Mouse (Mus musculus) intestine, embryonic 14.5 days (tissue): Measurements from ENCODE around the gene Sema4a. TPM values are rescaled to one million over a fixed set of nuclear protein-coding genes. Genes with fewer than 3 reads are reported as not detected.
A peak's percentile ranks its signal among the peaks of the same experiment; 100 is the strongest.

Experiments used
- ATAC-seq: fragments of 200-750 bp; cut with Nextera tagmentation; replicated peaks from 2 replicates; pipeline ENCODE4 v1.8.0; 2017; ENCODE audit warnings: low read depth, moderate number of reproducible peaks, moderate TSS enrichment, moderate library complexity; ENCODE audit not compliant: low FRiP score, low TSS enrichment
- DNase-seq: peaks from one replicate; pipeline ENCODE4 v3.0.0-alpha.2; 2018; ENCODE audit warnings: low spot score
- H3K27ac ChIP-seq: fragments of 300-500 bp; sonication (generic); 2 replicates; pipeline ENCODE4 v1.5.1; 2014; ENCODE audit warnings: low read depth, mild to moderate bottlenecking, control low read depth
- H3K27me3 ChIP-seq: fragments of 300-500 bp; sonication (generic); replicated peaks from 2 replicates; pipeline ENCODE4 v1.6.1; 2014; ENCODE audit warnings: low read length, control low read depth; ENCODE audit not compliant: control insufficient read depth, insufficient read depth
- H3K36me3 ChIP-seq: fragments of 300-500 bp; sonication (generic); 2 replicates; pipeline ENCODE4 v1.6.1; 2014; ENCODE audit warnings: low read length, control low read depth; ENCODE audit not compliant: control insufficient read depth, insufficient read depth
- H3K4me1 ChIP-seq: fragments of 300-500 bp; sonication (generic); replicated peaks from 2 replicates; pipeline ENCODE4 v1.6.1; 2014; ENCODE audit warnings: low read length, control low read depth, mixed read lengths; ENCODE audit not compliant: control insufficient read depth, insufficient read depth
- H3K4me2 ChIP-seq: fragments of 300-500 bp; sonication (generic); 2 replicates; pipeline ENCODE4 v1.6.1; 2014; ENCODE audit warnings: low read length
- H3K4me3 ChIP-seq: fragments of 300-500 bp; sonication (generic); 2 replicates; pipeline ENCODE4 v1.5.1; 2014; ENCODE audit warnings: low read depth, low read length, control low read depth, mixed read lengths
- H3K9ac ChIP-seq: fragments of 300-500 bp; sonication (generic); 2 replicates; pipeline ENCODE4 v1.6.1; 2014; ENCODE audit warnings: mild to moderate bottlenecking, low read length
- H3K9me3 ChIP-seq: fragments of 300-500 bp; sonication (generic); 2 replicates; pipeline ENCODE4 v1.6.1; 2016; ENCODE audit warnings: low read length, control low read depth; ENCODE audit not compliant: control insufficient read depth
- WGBS: fragments of 180-500 bp; shearing (Covaris S2); extraction: QIAGEN DNeasy Blood & Tissue Kit; methylation state at CpG from one replicate; pipeline ENCODE4 v1.1.7; 2014; 5-methylcytosine and 5-hydroxymethylcytosine counted together
- polyA plus RNA-seq: library from polyadenylated mRNA; unstranded; fragments of >200 nt; fragmentation: Nextera tagmentation; extraction: Ambion mirVana; gene quantifications from 2 replicates; pipeline ENCODE4 v1.2.1, GENCODE M21; 2014

Gene Sema4a
- polyA plus RNA-seq, 1 experiment from 2014 or later, result 13.3 TPM

DNA sequence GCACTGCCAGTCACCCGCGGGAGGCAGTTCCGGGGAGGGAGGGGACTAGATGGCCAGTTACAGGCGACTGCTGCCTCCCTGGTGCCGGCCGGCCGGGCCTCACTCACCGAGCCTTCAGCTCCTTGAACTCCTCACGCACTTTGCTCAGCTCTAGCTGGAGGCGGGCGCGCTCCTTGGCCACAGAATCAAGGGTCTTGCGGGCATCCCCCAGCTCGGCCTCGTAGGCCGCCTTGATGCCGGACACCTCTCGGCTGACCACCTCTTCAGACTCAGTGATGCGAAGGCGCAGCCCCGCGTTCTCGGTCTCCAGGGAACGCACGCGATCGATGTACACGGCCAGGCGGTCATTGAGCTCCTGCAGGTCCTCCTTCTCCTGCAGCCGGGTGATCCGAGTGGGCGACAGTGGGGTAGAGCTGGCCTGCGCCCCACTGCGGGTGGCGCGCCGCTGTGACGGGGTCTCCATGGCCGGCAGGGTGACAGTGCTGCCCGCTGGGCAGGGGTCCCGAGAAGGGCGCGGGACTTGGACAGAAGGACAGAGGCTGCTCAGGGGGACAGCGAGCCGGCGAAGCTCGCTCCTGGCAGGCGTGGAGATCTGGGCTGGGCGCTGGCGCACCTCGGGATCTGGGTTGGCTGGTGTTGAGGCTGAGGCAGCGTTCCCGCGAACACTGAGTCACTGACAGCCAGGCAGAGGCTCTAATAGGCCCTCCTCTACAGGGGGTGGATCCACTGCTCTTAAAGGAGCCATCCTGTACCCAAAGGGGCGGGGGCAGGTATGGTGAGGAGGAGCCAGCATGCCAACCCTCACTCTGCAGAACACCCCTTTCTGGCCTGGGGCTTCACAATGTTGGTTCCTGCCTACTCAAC is 41.9 kb upstream of the Sema4a start:
- DNase-seq (peak; percentile 85), ATAC-seq (peak; percentile 87)
- under 1% methylated on average over 55 of the region's 55 CpGs for WGBS
- Histone ChIP-seq H3K9me3 (no peaks in the 10 kb centered on the region), H3K4me2 (peak overlapping the region; percentile 97), H3K36me3 (no peaks in the 10 kb centered on the region), H3K27me3 (no peaks in the 10 kb centered on the region), H3K9ac (peak overlapping the region; percentile 76), H3K27ac (peak overlapping the region; percentile 62), H3K4me1 (peaks cover 21% of the 10 kb centered on the region), H3K4me3 (peak overlapping the region; percentile 70)

DNA sequence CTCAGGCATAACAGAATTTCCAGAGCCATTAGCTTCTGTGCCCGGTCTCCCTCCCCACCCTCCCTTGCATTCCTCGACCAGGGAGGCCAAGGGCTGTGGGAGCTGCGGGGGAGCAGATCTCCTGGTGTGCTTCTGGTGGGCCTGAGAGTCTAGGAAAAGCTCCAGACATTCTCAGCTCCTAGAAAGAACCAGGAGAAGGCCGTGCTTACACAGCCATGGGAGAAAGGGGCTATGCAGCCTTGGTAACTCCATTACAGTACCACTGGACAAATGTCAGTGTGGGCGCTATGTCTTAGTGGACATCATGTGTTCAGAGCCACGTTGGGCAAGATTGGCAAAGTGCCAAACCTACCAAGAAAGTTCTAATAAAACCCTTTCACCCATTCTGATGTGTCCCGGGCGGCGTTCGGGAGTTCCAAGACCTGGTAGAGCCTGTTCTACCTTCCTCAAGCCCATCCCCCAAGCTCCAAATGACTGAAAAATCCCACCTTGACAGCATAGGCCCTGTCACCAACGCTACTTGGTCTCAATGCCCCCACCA is 41.1 kb upstream of the Sema4a start:
- H3K9ac ChIP-seq, result peak overlapping the region; percentile 76
- WGBS, result 23% methylated on average over 11 of the region's 11 CpGs
- no peaks in the 10 kb centered on the region for H3K27me3 ChIP-seq
- DNase-seq (peak; percentile 65), ATAC-seq (no peak)
- H3K9me3 ChIP-seq, result no peaks in the 10 kb centered on the region
- H3K36me3 ChIP-seq, result no peaks in the 10 kb centered on the region
- peak overlapping the region; percentile 70 for H3K4me3 ChIP-seq
- peak overlapping the region; percentile 97 for H3K4me2 ChIP-seq
- peak overlapping the region; percentile 62 for H3K27ac ChIP-seq
- peaks cover 21% of the 10 kb centered on the region for H3K4me1 ChIP-seq

DNA sequence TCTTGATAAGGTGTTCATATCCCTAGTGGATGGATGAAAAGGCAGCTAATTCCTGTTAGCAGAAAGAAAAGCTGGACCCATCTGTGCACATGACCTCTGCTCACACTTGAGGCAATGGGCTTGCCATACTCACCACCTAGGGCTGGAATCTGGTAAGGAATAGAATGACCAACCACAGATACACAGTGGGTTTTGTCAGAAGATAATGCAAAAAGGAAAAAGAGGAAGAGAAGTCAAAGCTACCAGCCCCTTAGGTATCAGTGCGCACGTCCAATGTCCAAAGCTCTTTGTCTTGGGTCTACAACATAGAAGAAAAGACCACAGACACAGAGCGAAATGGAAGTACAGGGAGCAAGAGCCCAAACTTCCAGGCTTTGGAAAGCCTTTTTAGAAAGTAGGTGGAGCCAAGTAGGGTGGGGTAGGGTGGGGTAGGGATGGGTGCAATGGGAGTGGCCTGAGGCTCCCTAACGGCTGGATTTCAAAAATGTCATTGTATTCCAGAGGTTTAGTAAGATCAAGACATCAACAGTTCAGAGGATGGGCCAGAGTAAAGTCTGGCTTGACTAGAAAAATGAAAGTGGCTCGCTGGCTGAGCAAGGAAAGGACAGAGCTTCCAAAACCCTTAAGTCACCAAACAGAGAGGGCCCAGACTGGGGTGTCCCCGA is 40.5 kb upstream of the Sema4a start:
- 51% methylated on average over 6 of the region's 6 CpGs for WGBS
- H3K9ac ChIP-seq, result peak overlapping the region; percentile 76
- H3K4me1 ChIP-seq, result peaks cover 21% of the 10 kb centered on the region
- no peaks in the 10 kb centered on the region for H3K27me3 ChIP-seq
- no peaks in the 10 kb centered on the region for H3K9me3 ChIP-seq
- H3K36me3 ChIP-seq, result no peaks in the 10 kb centered on the region
- ATAC-seq (no peak), DNase-seq (no peak)
- H3K4me2 ChIP-seq, result peak overlapping the region; percentile 97
- H3K27ac ChIP-seq, result peak overlapping the region; percentile 62
- peak overlapping the region; percentile 70 for H3K4me3 ChIP-seq

DNA sequence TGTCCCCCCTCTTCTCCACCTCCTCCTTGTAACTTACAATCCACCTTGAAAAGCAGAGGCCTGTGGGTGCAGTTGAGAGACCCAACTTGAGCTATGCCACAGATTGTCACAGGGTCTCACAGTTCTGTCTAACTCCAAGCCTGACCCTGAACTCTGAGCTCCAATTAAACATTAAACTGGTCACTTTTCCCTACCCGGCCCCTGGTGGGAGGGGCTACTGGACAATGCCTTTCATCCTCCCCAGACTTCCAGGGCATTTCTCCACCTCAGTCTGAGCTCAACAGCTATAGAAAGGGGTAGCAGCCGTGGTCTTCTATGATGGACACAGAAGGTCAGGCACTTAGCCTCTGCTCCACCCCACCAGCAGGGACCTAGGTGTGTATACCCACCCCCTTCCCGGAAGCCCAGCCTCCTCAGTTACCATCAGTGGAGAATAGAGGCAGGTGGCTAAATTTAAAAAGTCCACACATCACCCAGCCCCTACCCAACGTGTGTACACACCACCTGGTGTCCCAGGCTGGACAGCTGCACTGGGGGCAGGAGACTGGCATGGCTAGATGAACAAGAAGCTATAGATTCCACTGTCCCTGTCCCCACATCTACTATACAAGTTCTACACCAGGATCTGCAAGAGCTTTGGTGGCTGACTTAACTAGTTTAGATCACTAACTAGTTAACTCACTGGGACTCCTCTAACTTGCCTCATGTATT is 39.8 kb upstream of the Sema4a start:
- Histone ChIP-seq H3K36me3 (no peaks in the 10 kb centered on the region), H3K27ac (no peak overlapping the region), H3K9ac (no peak overlapping the region), H3K27me3 (no peaks in the 10 kb centered on the region), H3K9me3 (no peaks in the 10 kb centered on the region), H3K4me2 (peak overlapping the region; percentile 97), H3K4me3 (0 out of 2 replicates have a peak overlapping the region, but pooled peaks have one; percentile 70), H3K4me1 (peaks cover 21% of the 10 kb centered on the region)
- DNase-seq, result no peak
- ATAC-seq, result no peak
- WGBS, result 52% methylated on average over 4 of the region's 4 CpGs

DNA sequence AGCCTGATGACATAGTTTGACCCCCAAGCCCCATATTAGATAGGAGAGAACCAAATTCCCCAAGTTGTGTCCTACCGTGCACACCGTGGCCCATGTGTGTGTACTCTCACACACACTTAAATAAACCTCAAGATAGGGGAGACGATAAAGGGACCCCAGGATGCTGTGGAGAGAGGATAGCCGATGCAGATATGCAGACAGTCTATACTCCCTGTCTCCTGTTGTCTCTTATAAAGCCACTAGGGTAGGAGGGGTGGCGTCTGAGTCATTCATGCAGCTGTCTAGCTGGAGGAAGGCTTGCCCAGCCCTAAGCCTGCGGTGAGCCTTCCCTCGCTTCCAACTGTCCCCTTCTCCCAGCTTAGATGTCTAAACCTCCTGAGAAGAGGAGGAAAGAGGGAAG is 39.1 kb upstream of the Sema4a start:
- Histone ChIP-seq H3K4me2 (no peak overlapping the region), H3K36me3 (no peaks in the 10 kb centered on the region), H3K27me3 (no peaks in the 10 kb centered on the region), H3K4me1 (peaks cover 28% of the 10 kb centered on the region), H3K9ac (no peak overlapping the region), H3K4me3 (no peak overlapping the region), H3K27ac (no peak overlapping the region), H3K9me3 (no peaks in the 10 kb centered on the region)
- ATAC-seq, result no peak
- no peak for DNase-seq
- WGBS, result 84% methylated on average over 7 of the region's 7 CpGs

DNA sequence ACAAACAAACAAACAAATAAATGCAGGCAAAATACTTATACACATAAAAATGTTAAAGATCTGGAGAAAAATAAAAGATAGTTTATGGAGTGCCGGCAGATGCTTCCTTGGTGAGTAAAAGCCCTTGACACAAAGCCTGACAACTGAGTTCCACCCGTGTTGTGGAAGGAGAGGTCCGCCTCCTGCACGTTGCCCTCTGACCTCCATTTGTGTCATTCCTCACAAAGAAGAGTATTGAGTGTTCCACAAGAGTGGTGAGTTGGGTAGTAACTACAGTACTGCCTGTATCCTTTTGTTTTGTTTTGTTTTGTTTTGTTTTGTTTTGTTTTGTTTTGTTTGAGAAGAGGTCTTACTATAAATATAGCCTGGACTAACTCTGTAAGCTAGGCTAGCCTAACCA is 38.6 kb upstream of the Sema4a start:
- no peak overlapping the region for H3K4me2 ChIP-seq
- no peaks in the 10 kb centered on the region for H3K36me3 ChIP-seq
- DNase-seq (no peak), ATAC-seq (no peak)
- no peak overlapping the region for H3K4me3 ChIP-seq
- no peak overlapping the region for H3K9ac ChIP-seq
- WGBS, result 79% methylated on average over 4 of the region's 4 CpGs
- H3K27me3 ChIP-seq, result no peaks in the 10 kb centered on the region
- H3K9me3 ChIP-seq, result no peaks in the 10 kb centered on the region
- peaks cover 32% of the 10 kb centered on the region for H3K4me1 ChIP-seq
- no peak overlapping the region for H3K27ac ChIP-seq

DNA sequence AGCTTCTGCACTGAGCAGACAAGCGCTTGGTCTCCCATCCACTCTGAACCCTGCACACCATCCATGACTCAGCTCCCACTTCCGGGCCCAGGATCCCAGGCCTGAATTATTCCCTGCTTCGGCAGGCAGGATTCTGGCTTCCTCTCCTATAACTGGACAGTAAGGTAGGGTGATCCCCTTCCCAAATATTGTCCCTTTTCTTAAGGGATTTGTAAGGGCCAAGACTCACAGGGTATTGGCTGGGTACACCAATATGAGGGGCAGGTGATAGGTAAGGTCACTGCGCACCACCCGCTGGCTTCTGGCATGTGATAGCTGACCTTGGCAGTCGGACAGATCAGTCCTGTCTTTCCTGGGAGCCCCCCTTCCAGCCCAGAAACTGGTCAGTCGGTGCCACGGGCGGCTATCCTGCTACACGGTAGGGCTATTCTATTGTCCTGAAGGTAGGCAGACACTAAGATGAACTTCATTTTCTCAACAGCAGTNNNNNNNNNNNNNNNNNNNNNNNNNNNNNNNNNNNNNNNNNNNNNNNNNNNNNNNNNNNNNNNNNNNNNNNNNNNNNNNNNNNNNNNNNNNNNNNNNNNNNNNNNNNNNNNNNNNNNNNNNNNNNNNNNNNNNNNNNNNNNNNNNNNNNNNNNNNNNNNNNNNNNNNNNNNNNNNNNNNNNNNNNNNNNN is 34.9 kb upstream of the Sema4a start:
- 79% methylated on average over 10 of the region's 10 CpGs for WGBS
- Histone ChIP-seq H3K27ac (peak overlapping the region; percentile 58; the same call in 1 of the 2 replicates), H3K4me3 (no peak overlapping the region), H3K4me2 (no peak overlapping the region), H3K9ac (no peak overlapping the region), H3K9me3 (no peaks in the 10 kb centered on the region), H3K4me1 (peaks cover 28% of the 10 kb centered on the region), H3K27me3 (no peaks in the 10 kb centered on the region), H3K36me3 (no peaks in the 10 kb centered on the region)
- ATAC-seq, result no peak
- DNase-seq, result no peak
